Mouse (Mus musculus) MEL (cell line): Measurements from ENCODE around the gene Adamts15. TPM values are rescaled to one million over a fixed set of nuclear protein-coding genes. Genes with fewer than 3 reads are reported as not detected.

ENCODE experiments used
- DNase-seq: peaks from one replicate; pipeline ENCODE4 v3.0.0; 2011; ENCODE audit warnings: low read depth, low spot score
- H3K27ac ChIP-seq: 2 replicates; pipeline ENCODE4 v1.5.1; 2012; ENCODE audit warnings: low read depth, mild to moderate bottlenecking, control low read depth, low read length, moderate library complexity; ENCODE audit not compliant: control insufficient read depth
- H3K27me3 ChIP-seq, 2 experiments: fragments of 150-350 bp in 1 of 2; sonication (generic) in 1 of 2; 2 replicates each; pipeline ENCODE4 v1.6.1; 2012; ENCODE audit warnings: low read length in 2 of 2, mild to moderate bottlenecking in 2 of 2, improper control_type of control experiment in 1 of 2, moderate library complexity in 1 of 2; ENCODE audit not compliant: insufficient read depth in 2 of 2, control insufficient read depth in 1 of 2
- H3K36me3 ChIP-seq, 2 experiments: 2 replicates each; pipeline ENCODE4 v1.6.1; 2012 to 2014; ENCODE audit warnings: low read length in 2 of 2, improper control_type of control experiment in 1 of 2, inconsistent platforms in 1 of 2, mild to moderate bottlenecking in 1 of 2; ENCODE audit not compliant: insufficient read depth in 2 of 2, control insufficient read depth in 1 of 2
- H3K4me1 ChIP-seq, 2 experiments: fragments of 150-350 bp in 1 of 2; sonication (generic) in 1 of 2; 2 replicates each; pipeline ENCODE4 v1.6.1; 2012; ENCODE audit warnings: low read length in 2 of 2, improper control_type of control experiment in 1 of 2, mild to moderate bottlenecking in 1 of 2; ENCODE audit not compliant: insufficient read depth in 2 of 2, control insufficient read depth in 1 of 2
- H3K4me3 ChIP-seq, 2 experiments: fragments of 150-350 bp in 1 of 2; sonication (generic) in 1 of 2; 2 replicates each; pipeline ENCODE4 v1.5.1; 2012; ENCODE audit warnings: low read depth in 2 of 2, low read length in 2 of 2, mild to moderate bottlenecking in 2 of 2, moderate library complexity in 2 of 2, control low read depth in 1 of 2, improper control_type of control experiment in 1 of 2; ENCODE audit not compliant: control insufficient read depth in 1 of 2, insufficient read depth in 1 of 2
- H3K79me2 ChIP-seq: 2 replicates; pipeline ENCODE4 v1.6.1; 2012; ENCODE audit warnings: mild to moderate bottlenecking, low read length, moderate library complexity; ENCODE audit not compliant: control insufficient read depth, poor library complexity, insufficient read depth
- H3K9ac ChIP-seq: 2 replicates; pipeline ENCODE4 v1.6.1; 2012; ENCODE audit warnings: low read depth, mild to moderate bottlenecking, control low read depth, low read length, moderate library complexity; ENCODE audit not compliant: control insufficient read depth, poor library complexity, severe bottlenecking
- H3K9me3 ChIP-seq: fragments of 150-350 bp; sonication (generic); replicated peaks from 2 replicates; pipeline ENCODE4 v1.6.1; 2012; ENCODE audit warnings: mild to moderate bottlenecking, low read length, improper control_type of control experiment, moderate library complexity; ENCODE audit not compliant: insufficient read depth
- CHD1 ChIP-seq: IDR thresholded peaks from 2 replicates; pipeline ENCODE4 v1.6.1; 2012; ENCODE audit warnings: low read depth, mild to moderate bottlenecking, inconsistent platforms, low read length, improper control_type of control experiment
- CHD2 ChIP-seq: IDR thresholded peaks from 2 replicates; pipeline ENCODE4 v1.6.1; 2011; ENCODE audit warnings: low read length, improper control_type of control experiment
- CTCF ChIP-seq, 3 experiments: IDR thresholded peaks in 2 of 3; conservative IDR thresholded peaks in 1 of 3; 2 replicates each; pipeline ENCODE4 v1.5.1; 2011 to 2012; ENCODE audit warnings: low read length in 3 of 3, low read depth in 2 of 3, mild to moderate bottlenecking in 2 of 3, improper control_type of control experiment in 1 of 3, inconsistent platforms in 1 of 3, mixed read lengths in 1 of 3, moderate library complexity in 1 of 3; ENCODE audit not compliant: control insufficient read depth in 1 of 3, insufficient read depth in 1 of 3, poor library complexity in 1 of 3, severe bottlenecking in 1 of 3
- ELF1 ChIP-seq: IDR thresholded peaks from 2 replicates; pipeline ENCODE4 v1.6.1; 2014; ENCODE audit warnings: low read depth, mild to moderate bottlenecking, inconsistent platforms, low read length, improper control_type of control experiment, moderate library complexity
- EP300 ChIP-seq, 2 experiments: IDR thresholded peaks; 2 replicates each; pipeline ENCODE4 v1.6.1; 2011; ENCODE audit warnings: improper control_type of control experiment in 2 of 2, low read length in 2 of 2, low read depth in 1 of 2, mild to moderate bottlenecking in 1 of 2
- ETS1 ChIP-seq: IDR thresholded peaks from 2 replicates; pipeline ENCODE4 v1.6.1; 2012; ENCODE audit warnings: low read depth, mild to moderate bottlenecking, inconsistent platforms, low read length, improper control_type of control experiment, moderate library complexity
- GABPA ChIP-seq: IDR thresholded peaks from 2 replicates; pipeline ENCODE4 v1.6.1; 2012; ENCODE audit warnings: low read depth, mild to moderate bottlenecking, inconsistent platforms, low read length, improper control_type of control experiment, moderate library complexity
- GATA1 ChIP-seq: IDR thresholded peaks from 2 replicates; pipeline ENCODE4 v1.6.1; 2011; ENCODE audit warnings: low read depth, low read length, improper control_type of control experiment
- HCFC1 ChIP-seq: IDR thresholded peaks from 2 replicates; pipeline ENCODE4 v1.6.1; 2012; ENCODE audit warnings: low read depth, mild to moderate bottlenecking, inconsistent platforms, low read length, improper control_type of control experiment, moderate library complexity
- KAT2A ChIP-seq: conservative IDR thresholded peaks from 2 replicates; pipeline ENCODE4 v1.6.1; 2012; ENCODE audit warnings: low read depth, low read length, improper control_type of control experiment, inconsistent platforms
- MEF2A ChIP-seq: IDR thresholded peaks from 2 replicates; pipeline ENCODE4 v1.6.1; 2014; ENCODE audit warnings: low read depth, mild to moderate bottlenecking, inconsistent platforms, low read length, improper control_type of control experiment; ENCODE audit not compliant: poor library complexity, insufficient replicate concordance, severe bottlenecking; ENCODE audit errors: extremely low read depth
- MXI1 ChIP-seq: IDR thresholded peaks from 2 replicates; pipeline ENCODE4 v1.6.1; 2011; ENCODE audit warnings: mild to moderate bottlenecking, low read depth, low read length, improper control_type of control experiment
- MYB ChIP-seq: IDR thresholded peaks from 2 replicates; pipeline ENCODE4 v1.6.1; 2011; ENCODE audit warnings: mild to moderate bottlenecking, low read depth, low read length, improper control_type of control experiment
- MYC ChIP-seq: IDR thresholded peaks from 2 replicates; pipeline ENCODE4 v1.6.1; 2011; ENCODE audit warnings: low read depth, mild to moderate bottlenecking, low read length, improper control_type of control experiment, moderate library complexity
- NELFE ChIP-seq: IDR thresholded peaks from 2 replicates; pipeline ENCODE4 v1.6.1; 2011; ENCODE audit warnings: low read depth, low read length, improper control_type of control experiment
- NRF1 ChIP-seq: IDR thresholded peaks from 2 replicates; pipeline ENCODE4 v1.6.1; 2014; ENCODE audit warnings: low read depth, mild to moderate bottlenecking, inconsistent platforms, low read length, improper control_type of control experiment, moderate library complexity; ENCODE audit not compliant: poor library complexity, insufficient read depth, severe bottlenecking
- POLR2A ChIP-seq, 2 experiments: IDR thresholded peaks; 2 replicates each; pipeline ENCODE4 v1.6.1; 2011 to 2012; ENCODE audit warnings: low read length in 2 of 2, mild to moderate bottlenecking in 2 of 2, control low read depth in 1 of 2, improper control_type of control experiment in 1 of 2, low read depth in 1 of 2, moderate library complexity in 1 of 2; ENCODE audit not compliant: control insufficient read depth in 1 of 2, insufficient read depth in 1 of 2, poor library complexity in 1 of 2
- POLR2AphosphoS5 ChIP-seq: IDR thresholded peaks from 2 replicates; pipeline ENCODE4 v1.6.1; 2012; ENCODE audit warnings: low read depth, borderline replicate concordance, mild to moderate bottlenecking, inconsistent platforms, low read length, moderate library complexity, mixed read lengths
- RAD21 ChIP-seq: IDR thresholded peaks from 2 replicates; pipeline ENCODE4 v1.6.1; 2011; ENCODE audit warnings: mild to moderate bottlenecking, low read depth, low read length, improper control_type of control experiment
- RCOR1 ChIP-seq: IDR thresholded peaks from 2 replicates; pipeline ENCODE4 v1.6.1; 2012; ENCODE audit warnings: low read depth, mild to moderate bottlenecking, inconsistent platforms, low read length, improper control_type of control experiment
- SIN3A ChIP-seq: IDR thresholded peaks from 2 replicates; pipeline ENCODE4 v1.6.1; 2012; ENCODE audit warnings: low read length, improper control_type of control experiment, inconsistent platforms
- TAL1 ChIP-seq: IDR thresholded peaks from 2 replicates; pipeline ENCODE4 v1.6.1; 2012; ENCODE audit warnings: mild to moderate bottlenecking, inconsistent platforms, low read length, moderate library complexity, mixed read lengths
- TCF12 ChIP-seq: IDR thresholded peaks from 2 replicates; pipeline ENCODE4 v1.6.1; 2014; ENCODE audit warnings: low read depth, mild to moderate bottlenecking, inconsistent platforms, low read length, improper control_type of control experiment, moderate library complexity
- UBTF ChIP-seq: IDR thresholded peaks from 2 replicates; pipeline ENCODE4 v1.6.1; 2012; ENCODE audit warnings: low read depth, mild to moderate bottlenecking, inconsistent platforms, low read length, improper control_type of control experiment, moderate library complexity, borderline replicate concordance; ENCODE audit not compliant: insufficient read depth
- USF1 ChIP-seq: IDR thresholded peaks from 2 replicates; pipeline ENCODE4 v1.6.1; 2014; ENCODE audit warnings: low read depth, mild to moderate bottlenecking, inconsistent platforms, low read length, improper control_type of control experiment, moderate library complexity
- USF2 ChIP-seq, 2 experiments: IDR thresholded peaks; 2 replicates each; pipeline ENCODE4 v1.6.1; 2011 to 2012; ENCODE audit warnings: improper control_type of control experiment in 2 of 2, low read length in 2 of 2, borderline replicate concordance in 1 of 2, inconsistent platforms in 1 of 2, low read depth in 1 of 2, mild to moderate bottlenecking in 1 of 2; ENCODE audit not compliant: insufficient read depth in 1 of 2
- polyA plus RNA-seq, 2 experiments: library from polyadenylated mRNA; stranded (reverse) in 1 of 2; unstranded in 1 of 2; fragments of >175 nt in 1 of 2; fragments of >200 nt in 1 of 2; gene quantifications; 2 replicates each; pipeline versions ENCODE4 v1.2.1 to v1.2.4; 2012; ENCODE audit warnings: low replicate concordance in 2 of 2, low read depth in 1 of 2; ENCODE audit not compliant: insufficient read length in 2 of 2, insufficient read depth in 1 of 2, missing spikeins in 1 of 2
- total RNA-seq: library from RNA; depleted of rRNA; stranded (reverse); fragments of 300-350 nt; gene quantifications from 2 replicates; pipeline ENCODE4 v1.2.3, GENCODE M21; 2012

The Adamts15 gene
- total and polyA plus RNA-seq, 3 experiments = 0.07 TPM; not detected in 2

- H3K4me1 ChIP-seq = no peaks in the 10 kb centered on the region
- no peaks in the 10 kb centered on the region for H3K9me3 ChIP-seq
- H3K79me2 ChIP-seq = no peaks in the 10 kb centered on the region
- H3K36me3 ChIP-seq = no peaks in the 10 kb centered on the region
- H3K4me3 ChIP-seq = no peak overlapping the region
- TF ChIP-seq UBTF (no peak), TCF12 (no peak), NELFE (no peak), ELF1 (no peak), CTCF (IDR thresholded peaks at IDR 0.05 in 2 of 3, conservative IDR thresholded peaks at IDR 0.05 in 1 of 3; ENCODE audit: control insufficient read depth in 1 of 3, insufficient read depth in 1 of 3, low read depth in 2 of 3, low read length in 3 of 3, poor library complexity in 1 of 3, severe bottlenecking in 1 of 3) (no peak), EP300 (IDR thresholded peaks at IDR 0.05; ENCODE audit: low read depth in 1 of 2, low read length in 2 of 2) (no peak), USF1 (no peak), HCFC1 (no peak), GABPA (no peak), CHD1 (no peak), POLR2AphosphoS5 (no peak), MEF2A (no peak), MYB (no peak), RAD21 (no peak)
- no peak for DNase-seq
- H3K9ac ChIP-seq = no peak overlapping the region
- no peaks in the 10 kb centered on the region for H3K27me3 ChIP-seq
- no peak overlapping the region for H3K27ac ChIP-seq
These were observed 10.1 kb downstream of the Adamts15 start for GRCm38 (mm10) chr9:30912161-30912560.

GRCm38 (mm10) chr9:30910491-30910890 is 11.8 kb downstream of the Adamts15 start:
- no peak overlapping the region for H3K4me3 ChIP-seq
- no peak for DNase-seq
- TF ChIP-seq GATA1 = no peak
- no peak for TF ChIP-seq POLR2A (IDR thresholded peaks at IDR 0.05; ENCODE audit: control insufficient read depth in 1 of 2, insufficient read depth in 1 of 2, low read depth in 1 of 2, low read length in 2 of 2, poor library complexity in 1 of 2)
- no peak for TF ChIP-seq MEF2A
- no peak for TF ChIP-seq MYC
- no peak for TF ChIP-seq UBTF
- no peak for TF ChIP-seq RCOR1
- TF ChIP-seq NRF1 = no peak
- no peak for TF ChIP-seq SIN3A
- no peak for TF ChIP-seq USF2 (IDR thresholded peaks at IDR 0.05; ENCODE audit: borderline replicate concordance in 1 of 2, insufficient read depth in 1 of 2, low read depth in 1 of 2, low read length in 2 of 2)
- no peak for TF ChIP-seq TAL1
- TF ChIP-seq KAT2A = no peak
- no peak for TF ChIP-seq ETS1
- no peak for TF ChIP-seq MXI1
- no peak for TF ChIP-seq CHD2
- TF ChIP-seq GABPA = no peak
- no peak overlapping the region for H3K27ac ChIP-seq
- no peaks in the 10 kb centered on the region for H3K4me1 ChIP-seq
- no peaks in the 10 kb centered on the region for H3K79me2 ChIP-seq
- no peaks in the 10 kb centered on the region for H3K27me3 ChIP-seq
- H3K9ac ChIP-seq = no peak overlapping the region
- no peaks in the 10 kb centered on the region for H3K36me3 ChIP-seq
- H3K9me3 ChIP-seq = no peaks in the 10 kb centered on the region
